Mouse (Mus musculus) ES-Bruce4 (cell line): Measurements from ENCODE around the gene Ano1. TPM values are rescaled to one million over a fixed set of nuclear protein-coding genes. Genes with fewer than 3 reads are reported as not detected.

Experiments used
- H3K27ac ChIP-seq: 2 replicates; pipeline ENCODE4 v1.5.1; 2012; ENCODE audit warnings: low read length, inconsistent platforms; ENCODE audit not compliant: insufficient read depth
- H3K27me3 ChIP-seq: 2 replicates; pipeline ENCODE4 v1.6.1; 2012; ENCODE audit warnings: mild to moderate bottlenecking, low read length, inconsistent platforms; ENCODE audit not compliant: control insufficient read depth, poor library complexity, insufficient read depth, severe bottlenecking
- H3K36me3 ChIP-seq: 2 replicates; pipeline ENCODE4 v1.6.1; 2012; ENCODE audit warnings: inconsistent platforms, mild to moderate bottlenecking, low read length, moderate library complexity; ENCODE audit not compliant: control insufficient read depth, poor library complexity, insufficient read depth, severe bottlenecking
- H3K4me1 ChIP-seq: one replicate; pipeline ENCODE4 v1.8.1; 2011; ENCODE audit warnings: low read length; ENCODE audit not compliant: control insufficient read depth, insufficient read depth
- H3K4me3 ChIP-seq: 2 replicates; pipeline ENCODE4 v1.5.1; 2011; ENCODE audit warnings: low read depth, mild to moderate bottlenecking, low read length
- H3K9ac ChIP-seq: 2 replicates; pipeline ENCODE4 v1.6.1; 2012; ENCODE audit warnings: low read depth, mild to moderate bottlenecking, inconsistent platforms; ENCODE audit not compliant: poor library complexity, severe bottlenecking
- H3K9me3 ChIP-seq: replicated peaks from 2 replicates; pipeline ENCODE4 v1.6.1; 2012; ENCODE audit warnings: mild to moderate bottlenecking, low read length, inconsistent platforms; ENCODE audit not compliant: control insufficient read depth, poor library complexity, insufficient read depth, severe bottlenecking
- CTCF ChIP-seq: IDR thresholded peaks from one replicate; pipeline ENCODE4 v1.8.1; 2011; ENCODE audit warnings: low read depth, low read length
- EP300 ChIP-seq: IDR thresholded peaks from 2 replicates; pipeline ENCODE4 v1.6.1; 2011; ENCODE audit warnings: low read depth, low read length; ENCODE audit not compliant: insufficient read depth
- POLR2A ChIP-seq: IDR thresholded peaks from one replicate; pipeline ENCODE4 v1.8.1; 2011; ENCODE audit warnings: low read length; ENCODE audit not compliant: insufficient read depth
- polyA plus RNA-seq: library from polyadenylated mRNA; stranded (reverse); fragments of >200 nt; gene quantifications from 2 replicates; pipeline ENCODE4 v1.2.4, GENCODE M21; 2011; ENCODE audit warnings: low read depth; ENCODE audit not compliant: missing spikeins, insufficient read depth, insufficient read length

Ano1 gene
- polyA plus RNA-seq, 1 experiment = 1.7 TPM

GRCm38 (mm10) chr7:144762496-144763235, 10.9 kb upstream of the Ano1 start:
- no peaks in the 10 kb centered on the region for H3K9me3 ChIP-seq
- no peak overlapping the region for H3K27ac ChIP-seq
- no peaks in the 10 kb centered on the region for H3K36me3 ChIP-seq
- no peak overlapping the region for H3K9ac ChIP-seq
- H3K4me1 ChIP-seq = no peaks in the 10 kb centered on the region
- no peak overlapping the region for H3K4me3 ChIP-seq
- no peaks in the 10 kb centered on the region for H3K27me3 ChIP-seq
- TF ChIP-seq POLR2A (no peak), EP300 (no peak), CTCF (no peak)

GRCm38 (mm10) chr7:144760228-144760627, 8.5 kb upstream of the Ano1 start:
- TF ChIP-seq EP300 (no peak), POLR2A (no peak), CTCF (no peak)
- no peaks in the 10 kb centered on the region for H3K36me3 ChIP-seq
- H3K27me3 ChIP-seq = no peaks in the 10 kb centered on the region
- H3K9ac ChIP-seq = no peak overlapping the region
- no peak overlapping the region for H3K4me3 ChIP-seq
- H3K4me1 ChIP-seq = no peaks in the 10 kb centered on the region
- H3K9me3 ChIP-seq = no peaks in the 10 kb centered on the region
- H3K27ac ChIP-seq = no peak overlapping the region

GRCm38 (mm10) chr7:144759455-144759854, 7.7 kb upstream of the Ano1 start:
- H3K9ac ChIP-seq = no peak overlapping the region
- H3K4me3 ChIP-seq = no peak overlapping the region
- H3K27me3 ChIP-seq = no peaks in the 10 kb centered on the region
- TF ChIP-seq POLR2A = no peak
- TF ChIP-seq CTCF = no peak
- TF ChIP-seq EP300 = no peak
- no peaks in the 10 kb centered on the region for H3K36me3 ChIP-seq
- no peak overlapping the region for H3K27ac ChIP-seq
- H3K9me3 ChIP-seq = no peaks in the 10 kb centered on the region
- H3K4me1 ChIP-seq = no peaks in the 10 kb centered on the region

- H3K36me3 ChIP-seq = no peaks in the 10 kb centered on the region
- H3K27me3 ChIP-seq = no peaks in the 10 kb centered on the region
- no peak overlapping the region for H3K4me3 ChIP-seq
- H3K4me1 ChIP-seq = no peaks in the 10 kb centered on the region
- no peaks in the 10 kb centered on the region for H3K9me3 ChIP-seq
- H3K27ac ChIP-seq = no peak overlapping the region
- TF ChIP-seq POLR2A (no peak), EP300 (no peak), CTCF (no peak)
- H3K9ac ChIP-seq = no peak overlapping the region
Measured at GRCm38 (mm10) chr7:144755511-144756378, 4.0 kb upstream of the Ano1 start.

GRCm38 (mm10) chr7:144754722-144755121, 2.9 kb upstream of the Ano1 start:
- TF ChIP-seq CTCF (no peak), POLR2A (no peak), EP300 (no peak)
- Histone ChIP-seq H3K27me3 (no peaks in the 10 kb centered on the region), H3K9ac (no peak overlapping the region), H3K4me3 (no peak overlapping the region), H3K9me3 (no peaks in the 10 kb centered on the region), H3K27ac (no peak overlapping the region), H3K36me3 (no peaks in the 10 kb centered on the region), H3K4me1 (no peaks in the 10 kb centered on the region)

GRCm38 (mm10) chr7:144753657-144754031, 1.9 kb upstream of the Ano1 start:
- Histone ChIP-seq H3K27me3 (no peaks in the 10 kb centered on the region), H3K4me3 (no peak overlapping the region), H3K9ac (no peak overlapping the region), H3K4me1 (no peaks in the 10 kb centered on the region), H3K9me3 (no peaks in the 10 kb centered on the region), H3K36me3 (no peaks in the 10 kb centered on the region), H3K27ac (no peak overlapping the region)
- TF ChIP-seq CTCF (no peak), POLR2A (no peak), EP300 (no peak)
